Comparison of ENCODE assay signal across 7 mouse cellular contexts in genomic region chr2:29964354-29965249, GRCm38 (mm10). TPM values are rescaled to one million over a fixed set of nuclear protein-coding genes. Genes with fewer than 3 reads are reported as not detected.
DNase-seq lines count a peak whose midpoint lies in the region; ATAC-seq lines count a peak whose summit lies in the region.

No protein-coding gene starts in this region.

- H3K9me3 ChIP-seq in heart, embryonic 14.5 days (ENCODE audit: control insufficient read depth, low read length), result no peaks in the 10 kb centered on the region
- no peaks in the 10 kb centered on the region for H3K9me3 ChIP-seq in liver, embryonic 16.5 days (replicated peaks; ENCODE audit: control insufficient read depth, low read length)

- H3K36me3 ChIP-seq in heart, embryonic 14.5 days (ENCODE audit: control insufficient read depth, insufficient read depth, low read length), result peaks cover 28% of the 10 kb centered on the region
- H3K36me3 ChIP-seq in liver, embryonic 16.5 days (ENCODE audit: control insufficient read depth, insufficient read depth), result peaks cover 2% of the 10 kb centered on the region; the same call in 1 of the 2 replicates

- peak overlapping the region; percentile 95 to 97 for H3K27ac ChIP-seq in heart, embryonic 14.5 days (replicated peaks in 1 of 2; ENCODE audit: control insufficient read depth in 1 of 2, insufficient read depth in 1 of 2, low read depth in 2 of 2, low read length in 2 of 2)
- H3K27ac ChIP-seq in liver, embryonic 16.5 days (ENCODE audit: low read length), result peak overlapping the region; percentile 48

- peak overlapping the region; percentile 82 to 93 for H3K4me3 ChIP-seq in heart, embryonic 14.5 days (ENCODE audit: control insufficient read depth in 1 of 2, insufficient read depth in 1 of 2, low read depth in 1 of 2, low read length in 2 of 2)
- H3K4me3 ChIP-seq in liver, embryonic 16.5 days (ENCODE audit: low read depth, low read length), result peak overlapping the region; percentile 67

- WGBS in heart, embryonic 14.5 days, result 13% methylated on average over 10 of the region's 10 CpGs
- 15% methylated on average over 10 of the region's 10 CpGs for whole genome bisulfite sequencing in liver, embryonic 16.5 days (ENCODE audit: insufficient replicate concordance)

- peak; percentile 31 for DNase-seq in urinary bladder, postnatal 14 days (ENCODE audit: low spot score)
- no peak for DNase-seq in urinary bladder, postnatal 10 days (ENCODE audit: low spot score)
- peak; percentile 52 to 71 for DNase-seq in cerebellum, postnatal 10 days
- peak; percentile 85 for DNase-seq in kidney, postnatal 14 days
- DNase-seq in retina, postnatal 1 day, result peak; percentile 63

- ATAC-seq in heart, embryonic 14.5 days (ENCODE audit: insufficient number of reproducible peaks, insufficient read depth, low FRiP score, low read depth), result no peak
- no peak for ATAC-seq in liver, embryonic 16.5 days (ENCODE audit: low read depth)

- peaks cover 19 to 46% of the 10 kb centered on the region in 2 experiments for H3K4me1 ChIP-seq in heart, embryonic 14.5 days (ENCODE audit: control insufficient read depth in 2 of 2, insufficient read depth in 2 of 2, low read length in 2 of 2)
- peaks cover 3% of the 10 kb centered on the region; the same call in 1 of the 2 replicates for H3K4me1 ChIP-seq in liver, embryonic 16.5 days (ENCODE audit: control insufficient read depth, low read depth, low read length)

- H3K27me3 ChIP-seq in heart, embryonic 14.5 days (ENCODE audit: control insufficient read depth, insufficient read depth, low read length), result no peaks in the 10 kb centered on the region
- peaks cover 55% of the 10 kb centered on the region for H3K27me3 ChIP-seq in liver, embryonic 16.5 days (ENCODE audit: control insufficient read depth, insufficient read depth, low read depth, low read length)

- peak overlapping the region; percentile 99 for H3K9ac ChIP-seq in heart, embryonic 14.5 days (ENCODE audit: low read length)
- H3K9ac ChIP-seq in liver, embryonic 16.5 days (ENCODE audit: low read depth, low read length), result peak overlapping the region; percentile 45

- H3K4me2 ChIP-seq in heart, embryonic 14.5 days (ENCODE audit: low read length), result peak overlapping the region; percentile 70
- H3K4me2 ChIP-seq in liver, embryonic 16.5 days (ENCODE audit: low read depth, low read length), result peak overlapping the region; percentile 52

RNA-seq across cellular contexts. Expression of gene Sptan1, which starts 0.8 kb away (rescaled TPM):
- 156 and 161 TPM in 2 replicates for polyA plus RNA-seq in heart, embryonic 14.5 days (2014; fragmentation: Nextera tagmentation; extraction: Ambion mirVana)
- polyA plus RNA-seq in liver, embryonic 16.5 days (2015; fragmentation: Nextera tagmentation; extraction: Ambion mirVana), result 15.9 and 19.7 TPM in 2 replicates

RNA-seq across cellular contexts. Expression of gene Gle1, which starts 29.4 kb away (rescaled TPM):
- polyA plus RNA-seq in heart, embryonic 14.5 days (2014; fragmentation: Nextera tagmentation; extraction: Ambion mirVana), result 36.1 and 38.1 TPM in 2 replicates
- 23.8 and 25.9 TPM in 2 replicates for polyA plus RNA-seq in liver, embryonic 16.5 days (2015; fragmentation: Nextera tagmentation; extraction: Ambion mirVana)
